In genomic region chr11:89804822-89805221, GRCm38 (mm10) we compare ENCODE assay signal across 15 mouse cellular contexts. TPM values are rescaled to one million over a fixed set of nuclear protein-coding genes. Genes with fewer than 3 reads are reported as not detected.
DNase-seq lines count a peak whose midpoint lies in the region; ATAC-seq and TF ChIP-seq lines count a peak whose summit lies in the region.
"Had no signal": no experiment of that assay in that cellular context is flagged by ENCODE, and none has a peak within 500 bp of the region (broad histone marks: within the 10 kb centered on the region; RNA-seq: fewer than 3 reads in every experiment).

No protein-coding gene starts in this region.

- no peaks in the 10 kb centered on the region for H3K9me3 ChIP-seq in heart, embryonic 10.5 days
- H3K9me3 ChIP-seq in lung, embryonic 14.5 days (ENCODE audit: low read depth, low read length) = no peaks in the 10 kb centered on the region
- no peaks in the 10 kb centered on the region for H3K9me3 ChIP-seq in hindbrain, embryonic 14.5 days (ENCODE audit: control insufficient read depth, low read length)
- H3K9me3 ChIP-seq in neural tube, embryonic 13.5 days = no peaks in the 10 kb centered on the region

- DNase-seq in heart, embryonic 10.5 days (ENCODE audit: low spot score) = peak; percentile 85
- DNase-seq in heart, adult 8-10 months (ENCODE audit: low spot score) = no peak
- DNase-seq in lung, embryonic 14.5 days = peak; percentile 45
- no peak for DNase-seq in lung, postnatal 25 days (ENCODE audit: low spot score)
- DNase-seq in hindbrain, embryonic 14.5 days (ENCODE audit: low spot score) = peak; percentile 35
- DNase-seq in left cerebral cortex, postnatal 36 days (ENCODE audit: low spot score in 2 of 2) = no peak
- DNase-seq in left cerebral cortex, adult 8-10 months (ENCODE audit: low spot score in 2 of 2) = no peak
- DNase-seq: cerebellum, adult 9-11 months; kidney, postnatal 14 days; right cerebral cortex, postnatal 14 days; thymus, postnatal 36 days had no signal

- WGBS in heart, embryonic 10.5 days = 18% methylated on average over 5 of the region's 5 CpGs
- 10% methylated on average over 5 of the region's 5 CpGs for whole genome bisulfite sequencing in lung, embryonic 14.5 days
- 45% methylated on average over 5 of the region's 5 CpGs for WGBS in hindbrain, embryonic 14.5 days
- 64% methylated on average over 5 of the region's 5 CpGs for WGBS in neural tube, embryonic 13.5 days

- ATAC-seq in lung, embryonic 14.5 days (ENCODE audit: insufficient read depth) = peak; percentile 60; the same call in 1 of the 2 replicates
- ATAC-seq in hindbrain, embryonic 14.5 days (ENCODE audit: low FRiP score) = no peak; the same call in 1 of the 2 replicates
- ATAC-seq in neural tube, embryonic 13.5 days (ENCODE audit: low read depth) = 0 out of 2 replicates have a peak, but pooled peaks have one; percentile 27

- no peaks in the 10 kb centered on the region for H3K27me3 ChIP-seq in heart, embryonic 10.5 days (ENCODE audit: insufficient read depth, poor library complexity, severe bottlenecking)
- no peaks in the 10 kb centered on the region for H3K27me3 ChIP-seq in lung, embryonic 14.5 days (ENCODE audit: insufficient read depth, low read length)
- H3K27me3 ChIP-seq in hindbrain, embryonic 14.5 days (ENCODE audit: control insufficient read depth, insufficient read depth, low read length) = no peaks in the 10 kb centered on the region
- no peaks in the 10 kb centered on the region for H3K27me3 ChIP-seq in neural tube, embryonic 13.5 days

- no peak overlapping the region for H3K27ac ChIP-seq in heart, embryonic 10.5 days
- no peak overlapping the region for H3K27ac ChIP-seq in lung, embryonic 14.5 days (ENCODE audit: low read depth)
- 0 out of 2 replicates have a peak overlapping the region, but pooled peaks have one; percentile 21 for H3K27ac ChIP-seq in hindbrain, embryonic 14.5 days
- no peak overlapping the region for H3K27ac ChIP-seq in neural tube, embryonic 13.5 days (replicated peaks)

- H3K36me3 ChIP-seq in heart, embryonic 10.5 days = no peaks in the 10 kb centered on the region
- H3K36me3 ChIP-seq in lung, embryonic 14.5 days (ENCODE audit: insufficient read depth) = no peaks in the 10 kb centered on the region
- no peaks in the 10 kb centered on the region for H3K36me3 ChIP-seq in hindbrain, embryonic 14.5 days (replicated peaks; ENCODE audit: control insufficient read depth, insufficient read depth)
- no peaks in the 10 kb centered on the region for H3K36me3 ChIP-seq in neural tube, embryonic 13.5 days
- H3K36me3 ChIP-seq: G1E had no signal

- intact Hi-C loops in left cerebral cortex, postnatal 36 days (cut with DNase I) = no loop called here

- no peak overlapping the region for H3K9ac ChIP-seq in lung, embryonic 14.5 days
- no peak overlapping the region for H3K9ac ChIP-seq in hindbrain, embryonic 14.5 days
- no peak overlapping the region for H3K9ac ChIP-seq in neural tube, embryonic 13.5 days

- no peak for TF ChIP-seq CTCF in lung, embryonic 14.5 days (IDR thresholded peaks at IDR 0.05; ENCODE audit: low read depth)

- no peak overlapping the region for H3K4me2 ChIP-seq in lung, embryonic 14.5 days
- no peak overlapping the region for H3K4me2 ChIP-seq in hindbrain, embryonic 14.5 days (replicated peaks)
- no peak overlapping the region for H3K4me2 ChIP-seq in neural tube, embryonic 13.5 days

- H3K4me1 ChIP-seq in heart, embryonic 10.5 days = peaks cover 22% of the 10 kb centered on the region
- peaks cover 8% of the 10 kb centered on the region; the same call in 1 of the 2 replicates for H3K4me1 ChIP-seq in lung, embryonic 14.5 days (ENCODE audit: insufficient read depth)
- H3K4me1 ChIP-seq in hindbrain, embryonic 14.5 days (replicated peaks; ENCODE audit: control insufficient read depth, insufficient read depth, low read length) = peaks cover 8% of the 10 kb centered on the region
- peaks cover 7% of the 10 kb centered on the region; the same call in 1 of the 2 replicates for H3K4me1 ChIP-seq in neural tube, embryonic 13.5 days (replicated peaks)

- peak overlapping the region; percentile 42 for H3K4me3 ChIP-seq in heart, embryonic 10.5 days
- no peak overlapping the region for H3K4me3 ChIP-seq in lung, embryonic 14.5 days (ENCODE audit: low read depth, low read length)
- H3K4me3 ChIP-seq in hindbrain, embryonic 14.5 days (replicated peaks; ENCODE audit: low read length) = no peak overlapping the region
- H3K4me3 ChIP-seq in neural tube, embryonic 13.5 days = no peak overlapping the region

RNA-seq across cellular contexts. Expression of gene Ankfn1, which starts 27.4 kb away (rescaled TPM):
- polyA plus RNA-seq in heart, embryonic 10.5 days (2016; fragmentation: Nextera tagmentation; extraction: Ambion mirVana) = 0.18 TPM in 1 of 2 replicates, not detected in the other
- not detected for total RNA-seq in heart, adult 8-10 months (2022)
- polyA plus RNA-seq in lung, embryonic 14.5 days (2014; fragmentation: Nextera tagmentation; extraction: Ambion mirVana) = 2.0 and 2.1 TPM in 2 replicates
- 4.8 and 6.2 TPM in 2 replicates for polyA plus RNA-seq in hindbrain, embryonic 14.5 days (2014; fragmentation: Nextera tagmentation; extraction: Ambion mirVana)
- polyA plus RNA-seq in neural tube, embryonic 13.5 days (2015; fragmentation: Nextera tagmentation; extraction: Ambion mirVana) = 0.95 and 1.9 TPM in 2 replicates
- total RNA-seq in left cerebral cortex, postnatal 36 days (2021) = 10 to 100 TPM in 1 of 2 experiments, 1 to 10 TPM in 1; 7.4 to 11.8 TPM
- total RNA-seq in left cerebral cortex, adult 8-10 months (2022) = 10 to 100 TPM in 3 of 4 experiments, 1 to 10 TPM in 1; 9.4 to 11.2 (median 10.5) TPM
- total RNA-seq: liver, adult 2 months; megakaryocyte progenitor cell, adult 5-6 weeks had no signal
- polyA plus RNA-seq: G1E; liver, adult 2 months had no signal

Comparison
In these comparisons a context has a peak if more than half of its experiments do, and no peak if none do; other contexts are left out.
1. DNase-seq: peak in heart, embryonic 10.5 days (single experiment), lung, embryonic 14.5 days (single experiment) and hindbrain, embryonic 14.5 days (single experiment); none in heart, adult 8-10 months (single experiment), lung, postnatal 25 days (single experiment), left cerebral cortex, postnatal 36 days (0 of 2) and left cerebral cortex, adult 8-10 months (0 of 2).